Comparison of ENCODE assay signal across 9 mouse cellular contexts in the genomic region with DNA sequence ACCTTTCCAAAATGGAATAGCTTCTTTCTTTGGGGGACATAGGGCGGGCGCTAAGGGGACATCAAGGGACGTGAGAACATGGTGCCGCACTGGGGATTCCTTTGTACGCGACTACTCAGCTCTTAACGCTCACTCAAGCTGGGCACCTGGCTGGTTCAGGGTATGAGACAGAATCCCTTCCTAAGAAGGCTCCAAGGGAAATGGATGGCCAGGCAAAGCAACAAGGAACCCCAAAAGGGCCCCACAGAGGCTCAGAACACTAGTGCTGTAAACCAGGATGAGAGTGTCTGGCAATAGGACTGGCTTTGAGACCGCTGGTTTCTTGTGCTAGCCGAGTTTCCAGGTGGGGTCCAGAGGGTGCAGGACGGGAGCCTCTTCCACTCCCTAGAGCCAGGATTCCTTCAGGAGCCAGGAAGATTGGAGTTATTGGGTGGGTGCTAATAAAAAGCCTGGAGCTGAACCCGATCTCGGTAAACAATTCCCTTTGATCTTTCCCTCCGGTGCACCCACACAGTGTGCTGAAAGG. TPM values are rescaled to one million over a fixed set of nuclear protein-coding genes. Genes with fewer than 3 reads are reported as not detected.
DNase-seq lines count a peak whose midpoint lies in the region; ATAC-seq and TF ChIP-seq lines count a peak whose summit lies in the region.
"Had no signal": no experiment of that assay in that cellular context is flagged by ENCODE, and none has a peak within 500 bp of the region (broad histone marks: within the 10 kb centered on the region; RNA-seq: fewer than 3 reads in every experiment).

No protein-coding gene starts in this region.

- H3K4me2 ChIP-seq in heart, embryonic 12.5 days, result peak overlapping the region; percentile 80

- ATAC-seq in heart, embryonic 12.5 days (ENCODE audit: insufficient number of reproducible peaks, low FRiP score), result no peak
- ATAC-seq in G1E (ENCODE audit: extremely low read depth, insufficient number of reproducible peaks, low FRiP score, poor library complexity, severe bottlenecking), result no peak

- H3K27me3 ChIP-seq in heart, embryonic 12.5 days (replicated peaks), result peaks cover 25% of the 10 kb centered on the region; the same call in 1 of the 2 replicates
- H3K27me3 ChIP-seq in G1E (ENCODE audit: insufficient read depth, low read length), result peaks cover 49% of the 10 kb centered on the region

- H3K36me3 ChIP-seq in heart, embryonic 12.5 days, result no peaks in the 10 kb centered on the region
- no peaks in the 10 kb centered on the region for H3K36me3 ChIP-seq in G1E (replicated peaks)

- no peak for DNase-seq in heart, adult 18-20 months
- no peak for DNase-seq in G1E (ENCODE audit: low spot score)
- peak; percentile 26 for DNase-seq in forelimb bud, embryonic 11.5 days (ENCODE audit: low read depth, low spot score)
- peak; percentile 28 for DNase-seq in mesoderm, embryonic 11.5 days (ENCODE audit: low read depth, low spot score)
- DNase-seq in Muller cell, postnatal 12 days (ENCODE audit: inconsistent ontology term), result no peak
- no peak for DNase-seq in right cerebral cortex, postnatal 10 days (ENCODE audit: low spot score in 2 of 2)
- DNase-seq in frontal cortex, postnatal 10 days (ENCODE audit: low spot score in 2 of 2), result no peak

- no peak overlapping the region for H3K27ac ChIP-seq in heart, embryonic 12.5 days (ENCODE audit: poor library complexity, severe bottlenecking)

- peak overlapping the region; percentile 62 for H3K9ac ChIP-seq in heart, embryonic 12.5 days

- H3K9me3 ChIP-seq in heart, embryonic 12.5 days (replicated peaks), result no peaks in the 10 kb centered on the region
- H3K9me3 ChIP-seq in G1E (replicated peaks), result no peaks in the 10 kb centered on the region

- 31% methylated on average over 13 of the region's 13 CpGs for WGBS in heart, embryonic 12.5 days

- no peak for TF ChIP-seq CTCF in G1E (IDR thresholded peaks at IDR 0.05; ENCODE audit: low read depth, low read length)

- H3K4me3 ChIP-seq in heart, embryonic 12.5 days, result peak overlapping the region; percentile 46
- H3K4me3 ChIP-seq in G1E (ENCODE audit: low read depth, low read length), result peak overlapping the region; percentile 49; the same call in 1 of the 2 replicates

- H3K4me1 ChIP-seq in heart, embryonic 12.5 days (replicated peaks), result peaks cover 11% of the 10 kb centered on the region
- H3K4me1 ChIP-seq in G1E (ENCODE audit: insufficient read depth, low read depth, low read length), result peaks cover 62% of the 10 kb centered on the region

RNA-seq across cellular contexts. Expression of a gene that starts 2.1 kb away (rescaled TPM):
- polyA plus RNA-seq in heart, embryonic 12.5 days (2016; fragmentation: Nextera tagmentation; extraction: Ambion mirVana), result 8.2 and 24.9 TPM in 2 replicates
- total RNA-seq in heart, adult 18-20 months (2021), result not detected
- total RNA-seq in G1E (2014; fragmentation: Nextera tagmentation) (not detected in 2 replicates), G1E (2017) (not detected in 2 replicates)
- polyA plus RNA-seq in G1E (2012), result 0.41 and 1.5 TPM in 2 replicates

RNA-seq across cellular contexts. Expression of a gene that starts 4.9 kb away (rescaled TPM):
- not detected in 2 replicates for polyA plus RNA-seq in heart, embryonic 12.5 days (2016; fragmentation: Nextera tagmentation; extraction: Ambion mirVana)
- total RNA-seq in heart, adult 18-20 months (2021), result 1 to 10 TPM in 1 of 2 experiments, not detected in 1; 1.2 TPM
- total RNA-seq in G1E (2014; fragmentation: Nextera tagmentation), result not detected in 2 replicates
- total RNA-seq in G1E (2017), result 0.33 TPM in 1 of 2 replicates, not detected in the other
- polyA plus RNA-seq in G1E (2012), result not detected in 2 replicates

RNA-seq across cellular contexts. Expression of a gene that starts 10.0 kb away (rescaled TPM):
- 0.74 and 1.3 TPM in 2 replicates for polyA plus RNA-seq in heart, embryonic 12.5 days (2016; fragmentation: Nextera tagmentation; extraction: Ambion mirVana)
- total RNA-seq in heart, adult 18-20 months (2021), result not detected
- total RNA-seq in G1E (2014; fragmentation: Nextera tagmentation) (not detected in 2 replicates), G1E (2017) (not detected in 2 replicates)
- 0.03 TPM in 1 of 2 replicates, not detected in the other for polyA plus RNA-seq in G1E (2012)
- total RNA-seq: gastrocnemius, adult 18-20 months had no signal

RNA-seq across cellular contexts. Expression of a gene that starts 37.9 kb away (rescaled TPM):
- not detected in 2 replicates for polyA plus RNA-seq in heart, embryonic 12.5 days (2016; fragmentation: Nextera tagmentation; extraction: Ambion mirVana)
- not detected for total RNA-seq in heart, adult 18-20 months (2021)
- total RNA-seq in G1E (2014; fragmentation: Nextera tagmentation), result not detected in 2 replicates
- 0.16 TPM in 1 of 2 replicates, not detected in the other for total RNA-seq in G1E (2017)
- polyA plus RNA-seq in G1E (2012), result not detected in 2 replicates

RNA-seq across cellular contexts. Expression of a gene that starts 42.4 kb away (rescaled TPM):
- 34.1 and 36.8 TPM in 2 replicates for polyA plus RNA-seq in heart, embryonic 12.5 days (2016; fragmentation: Nextera tagmentation; extraction: Ambion mirVana)
- 10 to 100 TPM; 24.2 to 25.8 TPM for total RNA-seq in heart, adult 18-20 months (2021)
- total RNA-seq in G1E (2014; fragmentation: Nextera tagmentation) (52.0 and 83.0 TPM in 2 replicates), G1E (2017) (43.0 and 45.1 TPM in 2 replicates)
- polyA plus RNA-seq in G1E (2012), result 35.7 and 54.3 TPM in 2 replicates

Comparison
In these comparisons a context has a peak if more than half of its experiments do, and no peak if none do; other contexts are left out.
1. DNase-seq: peak in forelimb bud, embryonic 11.5 days (single experiment) and mesoderm, embryonic 11.5 days (single experiment); none in heart, adult 18-20 months (0 of 2), G1E (single experiment), Muller cell, postnatal 12 days (single experiment), right cerebral cortex, postnatal 10 days (0 of 2) and frontal cortex, postnatal 10 days (0 of 2).